Mouse (Mus musculus): ENCODE results near the gene Wnt1. TPM values are rescaled to one million over a fixed set of nuclear protein-coding genes. Genes with fewer than 3 reads are reported as not detected.

The Wnt1 gene
- polyA plus RNA-seq, 1 experiment from 2014 or later = not detected

- peaks cover 68% of the 10 kb centered on the region for H3K27me3 ChIP-seq (replicated peaks; ENCODE audit: control insufficient read depth, insufficient read depth, low read length)
- WGBS = 25% methylated on average over 6 of the region's 6 CpGs
- ATAC-seq (replicated peaks; ENCODE audit: low FRiP score, low TSS enrichment, low read depth) = no peak
Measured at GRCm38 (mm10) chr15:98781166-98781565, 8.5 kb upstream of the Wnt1 start.

DNA sequence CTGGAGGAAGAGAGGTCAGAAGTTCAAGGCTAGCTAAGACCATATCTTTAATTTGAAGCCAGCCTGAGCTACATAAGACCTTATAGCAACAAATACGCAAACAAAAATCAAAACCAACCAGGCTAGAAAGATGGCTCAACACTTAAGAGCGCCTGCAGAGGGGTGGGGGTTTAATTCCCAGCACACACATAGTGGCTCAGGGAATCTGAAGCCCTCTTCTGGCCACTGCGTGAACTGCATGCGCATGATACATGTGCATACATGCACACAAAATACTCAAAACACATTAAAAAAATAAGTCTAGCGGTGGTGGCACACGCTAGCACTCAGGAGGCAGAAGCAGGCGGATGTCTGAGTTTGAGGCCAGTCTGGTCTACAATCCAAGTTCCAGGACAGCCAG, 3.9 kb upstream of the Wnt1 start:
- no peak for ATAC-seq (replicated peaks; ENCODE audit: low FRiP score, low TSS enrichment, low read depth)
- H3K36me3 ChIP-seq (ENCODE audit: control insufficient read depth, insufficient read depth, low read length) = no peaks in the 10 kb centered on the region
- peaks cover 5% of the 10 kb centered on the region; the same call in 1 of the 2 replicates for H3K4me1 ChIP-seq (replicated peaks; ENCODE audit: control insufficient read depth, insufficient read depth, low read length)
- WGBS = 36% methylated on average over 7 of the region's 7 CpGs
- DNase-seq (ENCODE audit: low spot score) = no peak
- no peaks in the 10 kb centered on the region for H3K9me3 ChIP-seq (ENCODE audit: control insufficient read depth, low read length)
- peaks cover 58% of the 10 kb centered on the region for H3K27me3 ChIP-seq (replicated peaks; ENCODE audit: control insufficient read depth, insufficient read depth, low read length)
- H3K4me3 ChIP-seq (ENCODE audit: low read depth, low read length) = no peak overlapping the region
- no peak overlapping the region for H3K9ac ChIP-seq (ENCODE audit: low read length)
- H3K4me2 ChIP-seq (ENCODE audit: low read length) = no peak overlapping the region
- no peak overlapping the region for H3K27ac ChIP-seq (ENCODE audit: low read depth)

More at GRCm38 (mm10) chr15:98781166-98781565, 8.5 kb upstream of the Wnt1 start:
- peaks cover 3% of the 10 kb centered on the region; the same call in 1 of the 2 replicates for H3K4me1 ChIP-seq (replicated peaks; ENCODE audit: control insufficient read depth, insufficient read depth, low read length)
- H3K9ac ChIP-seq (ENCODE audit: low read length) = no peak overlapping the region
- H3K36me3 ChIP-seq (ENCODE audit: control insufficient read depth, insufficient read depth, low read length) = no peaks in the 10 kb centered on the region
- no peak overlapping the region for H3K27ac ChIP-seq (ENCODE audit: low read depth)
- no peaks in the 10 kb centered on the region for H3K9me3 ChIP-seq (ENCODE audit: control insufficient read depth, low read length)
- no peak overlapping the region for H3K4me2 ChIP-seq (ENCODE audit: low read length)
- H3K4me3 ChIP-seq (ENCODE audit: low read depth, low read length) = no peak overlapping the region
- DNase-seq (ENCODE audit: low spot score) = no peak

DNA sequence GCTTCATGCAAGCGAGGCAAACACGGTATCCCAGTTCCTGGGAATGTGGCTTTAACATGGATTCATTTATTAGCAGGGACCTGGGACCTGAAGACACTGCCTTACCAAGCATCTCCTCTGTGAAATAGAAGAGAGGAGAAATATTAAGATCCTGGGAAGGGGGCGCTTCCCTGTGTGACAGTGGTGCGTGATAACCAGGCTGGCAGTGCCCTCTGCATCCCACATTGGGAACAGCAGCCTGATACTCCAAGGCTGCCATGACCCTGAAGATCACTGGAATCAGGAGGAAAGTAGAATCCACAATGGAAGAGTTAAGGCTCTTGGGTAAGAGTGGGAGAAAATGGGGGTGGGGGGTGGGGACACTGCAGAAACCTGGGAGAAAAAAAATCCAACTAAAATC, 1.7 kb upstream of the Wnt1 start:
- H3K9ac ChIP-seq (ENCODE audit: low read length) = no peak overlapping the region
- no peaks in the 10 kb centered on the region for H3K9me3 ChIP-seq (ENCODE audit: control insufficient read depth, low read length)
- peaks cover 10% of the 10 kb centered on the region for H3K4me1 ChIP-seq (replicated peaks; ENCODE audit: control insufficient read depth, insufficient read depth, low read length)
- no peak overlapping the region for H3K4me2 ChIP-seq (ENCODE audit: low read length)
- H3K36me3 ChIP-seq (ENCODE audit: control insufficient read depth, insufficient read depth, low read length) = no peaks in the 10 kb centered on the region
- no peak overlapping the region for H3K27ac ChIP-seq (ENCODE audit: low read depth)
- ATAC-seq (replicated peaks; ENCODE audit: low FRiP score, low TSS enrichment, low read depth) (no peak), DNase-seq (ENCODE audit: low spot score) (no peak)
- no peak overlapping the region for H3K4me3 ChIP-seq (ENCODE audit: low read depth, low read length)
- H3K27me3 ChIP-seq (replicated peaks; ENCODE audit: control insufficient read depth, insufficient read depth, low read length) = peaks cover 62% of the 10 kb centered on the region
- WGBS = 34% methylated on average over 4 of the region's 4 CpGs

GRCm38 (mm10) chr15:98788972-98789660, 541 bp upstream of the Wnt1 start:
- Histone ChIP-seq H3K9me3 (ENCODE audit: control insufficient read depth, low read length) (no peaks in the 10 kb centered on the region), H3K4me1 (replicated peaks; ENCODE audit: control insufficient read depth, insufficient read depth, low read length) (peaks cover 10% of the 10 kb centered on the region), H3K4me2 (ENCODE audit: low read length) (no peak overlapping the region), H3K4me3 (ENCODE audit: low read depth, low read length) (0 out of 2 replicates have a peak overlapping the region, but pooled peaks have one; percentile 8), H3K36me3 (ENCODE audit: control insufficient read depth, insufficient read depth, low read length) (no peaks in the 10 kb centered on the region), H3K9ac (ENCODE audit: low read length) (no peak overlapping the region), H3K27ac (ENCODE audit: low read depth) (no peak overlapping the region), H3K27me3 (replicated peaks; ENCODE audit: control insufficient read depth, insufficient read depth, low read length) (peaks cover 74% of the 10 kb centered on the region)
- ATAC-seq (replicated peaks; ENCODE audit: low FRiP score, low TSS enrichment, low read depth) (no peak), DNase-seq (ENCODE audit: low spot score) (no peak)
- 12% methylated on average over 24 of the region's 24 CpGs for WGBS

- DNase-seq (ENCODE audit: low spot score) = no peak
- ATAC-seq (replicated peaks; ENCODE audit: low FRiP score, low TSS enrichment, low read depth) = no peak
- Histone ChIP-seq H3K27me3 (replicated peaks; ENCODE audit: control insufficient read depth, insufficient read depth, low read length) (peaks cover 87% of the 10 kb centered on the region), H3K36me3 (ENCODE audit: control insufficient read depth, insufficient read depth, low read length) (no peaks in the 10 kb centered on the region), H3K27ac (ENCODE audit: low read depth) (no peak overlapping the region), H3K4me1 (replicated peaks; ENCODE audit: control insufficient read depth, insufficient read depth, low read length) (peaks cover 10% of the 10 kb centered on the region), H3K9me3 (ENCODE audit: control insufficient read depth, low read length) (no peaks in the 10 kb centered on the region), H3K9ac (ENCODE audit: low read length) (no peak overlapping the region), H3K4me3 (ENCODE audit: low read depth, low read length) (peak overlapping the region; percentile 18; the same call in 1 of the 2 replicates), H3K4me2 (ENCODE audit: low read length) (peak overlapping the region; percentile 31)
- WGBS = under 1% methylated on average over 23 of the region's 23 CpGs
Measured at GRCm38 (mm10) chr15:98790761-98791160, 1.1 kb downstream of the Wnt1 start.

DNA sequence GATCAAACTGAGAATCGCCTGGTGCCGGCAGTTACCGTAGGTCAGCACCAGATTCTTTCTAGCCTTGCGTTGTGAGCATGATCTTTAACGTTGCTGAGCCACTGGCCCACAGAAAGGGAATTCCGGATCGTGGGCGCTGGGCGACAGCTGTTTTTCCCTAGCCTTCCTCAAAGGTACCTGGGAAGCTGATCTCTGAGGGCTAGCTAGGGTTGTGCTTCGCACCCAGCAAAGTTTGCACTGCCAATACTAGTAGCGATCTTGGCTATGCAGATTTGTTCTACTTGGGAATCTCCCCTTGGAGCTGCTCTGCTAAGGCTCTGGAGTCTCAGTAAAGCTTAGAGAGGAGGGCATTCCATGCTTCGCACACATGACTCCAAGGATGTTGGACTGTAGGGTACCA, 1.6 kb downstream of the Wnt1 start:
- DNase-seq (ENCODE audit: low spot score) (no peak), ATAC-seq (replicated peaks; ENCODE audit: low FRiP score, low TSS enrichment, low read depth) (no peak)
- no peak overlapping the region for H3K27ac ChIP-seq (ENCODE audit: low read depth)
- H3K36me3 ChIP-seq (ENCODE audit: control insufficient read depth, insufficient read depth, low read length) = no peaks in the 10 kb centered on the region
- peaks cover 10% of the 10 kb centered on the region for H3K4me1 ChIP-seq (replicated peaks; ENCODE audit: control insufficient read depth, insufficient read depth, low read length)
- H3K9me3 ChIP-seq (ENCODE audit: control insufficient read depth, low read length) = no peaks in the 10 kb centered on the region
- peaks cover 91% of the 10 kb centered on the region for H3K27me3 ChIP-seq (replicated peaks; ENCODE audit: control insufficient read depth, insufficient read depth, low read length)
- peak overlapping the region; percentile 18; the same call in 1 of the 2 replicates for H3K4me3 ChIP-seq (ENCODE audit: low read depth, low read length)
- whole genome bisulfite sequencing = under 1% methylated on average over 12 of the region's 12 CpGs
- H3K9ac ChIP-seq (ENCODE audit: low read length) = no peak overlapping the region
- peak overlapping the region; percentile 31 for H3K4me2 ChIP-seq (ENCODE audit: low read length)

DNA sequence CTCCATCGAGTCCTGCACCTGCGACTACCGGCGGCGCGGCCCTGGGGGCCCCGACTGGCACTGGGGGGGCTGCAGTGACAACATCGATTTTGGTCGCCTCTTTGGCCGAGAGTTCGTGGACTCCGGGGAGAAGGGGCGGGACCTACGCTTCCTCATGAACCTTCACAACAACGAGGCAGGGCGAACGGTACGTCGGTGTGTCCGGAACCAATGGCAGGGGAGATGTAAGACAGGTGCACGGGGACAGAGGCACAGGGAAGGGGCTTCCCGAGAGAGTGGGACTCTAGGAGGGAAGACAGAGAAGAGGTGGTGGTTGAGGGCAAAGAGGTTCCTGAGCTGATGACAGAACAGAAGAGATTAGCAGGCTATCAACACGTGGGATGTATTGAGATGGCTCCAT, 2.1 kb downstream of the Wnt1 start:
- Histone ChIP-seq H3K27me3 (replicated peaks; ENCODE audit: control insufficient read depth, insufficient read depth, low read length) (peaks cover 97% of the 10 kb centered on the region), H3K9ac (ENCODE audit: low read length) (no peak overlapping the region), H3K4me1 (replicated peaks; ENCODE audit: control insufficient read depth, insufficient read depth, low read length) (peaks cover 10% of the 10 kb centered on the region), H3K4me2 (ENCODE audit: low read length) (no peak overlapping the region), H3K9me3 (ENCODE audit: control insufficient read depth, low read length) (no peaks in the 10 kb centered on the region), H3K27ac (ENCODE audit: low read depth) (no peak overlapping the region), H3K36me3 (ENCODE audit: control insufficient read depth, insufficient read depth, low read length) (no peaks in the 10 kb centered on the region), H3K4me3 (ENCODE audit: low read depth, low read length) (no peak overlapping the region)
- ATAC-seq (replicated peaks; ENCODE audit: low FRiP score, low TSS enrichment, low read depth) = no peak
- DNase-seq (ENCODE audit: low spot score) = no peak
- WGBS = 2% methylated on average over 23 of the region's 23 CpGs

DNA sequence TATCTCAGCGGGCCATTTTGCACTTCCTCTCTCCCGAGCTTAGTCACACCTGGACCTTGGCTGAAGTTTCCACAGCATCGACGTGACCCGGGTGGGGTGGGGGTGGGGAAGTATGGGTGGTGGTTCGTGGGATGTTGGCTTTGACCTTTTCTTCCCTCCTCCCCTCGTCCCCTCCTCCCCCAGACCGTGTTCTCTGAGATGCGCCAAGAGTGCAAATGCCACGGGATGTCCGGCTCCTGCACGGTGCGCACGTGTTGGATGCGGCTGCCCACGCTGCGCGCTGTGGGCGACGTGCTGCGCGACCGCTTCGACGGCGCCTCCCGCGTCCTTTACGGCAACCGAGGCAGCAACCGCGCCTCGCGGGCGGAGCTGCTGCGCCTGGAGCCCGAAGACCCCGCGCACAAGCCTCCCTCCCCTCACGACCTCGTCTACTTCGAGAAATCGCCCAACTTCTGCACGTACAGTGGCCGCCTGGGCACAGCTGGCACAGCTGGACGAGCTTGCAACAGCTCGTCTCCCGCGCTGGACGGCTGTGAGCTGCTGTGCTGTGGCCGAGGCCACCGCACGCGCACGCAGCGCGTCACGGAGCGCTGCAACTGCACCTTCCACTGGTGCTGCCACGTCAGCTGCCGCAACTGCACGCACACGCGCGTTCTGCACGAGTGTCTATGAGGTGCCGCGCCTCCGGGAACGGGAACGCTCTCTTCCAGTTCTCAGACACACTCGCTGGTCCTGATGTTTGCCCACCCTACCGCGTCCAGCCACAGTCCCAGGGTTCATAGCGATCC, 2.8 kb downstream of the Wnt1 start:
- 1% methylated on average over 75 of the region's 75 CpGs for WGBS
- no peaks in the 10 kb centered on the region for H3K36me3 ChIP-seq (ENCODE audit: control insufficient read depth, insufficient read depth, low read length)
- H3K4me3 ChIP-seq (ENCODE audit: low read depth, low read length) = peak overlapping the region; percentile 22
- DNase-seq (ENCODE audit: low spot score) (no peak), ATAC-seq (replicated peaks; ENCODE audit: low FRiP score, low TSS enrichment, low read depth) (no peak)
- no peak overlapping the region for H3K9ac ChIP-seq (ENCODE audit: low read length)
- H3K4me1 ChIP-seq (replicated peaks; ENCODE audit: control insufficient read depth, insufficient read depth, low read length) = peaks cover 10% of the 10 kb centered on the region
- no peaks in the 10 kb centered on the region for H3K9me3 ChIP-seq (ENCODE audit: control insufficient read depth, low read length)
- peaks cover 99% of the 10 kb centered on the region for H3K27me3 ChIP-seq (replicated peaks; ENCODE audit: control insufficient read depth, insufficient read depth, low read length)
- no peak overlapping the region for H3K27ac ChIP-seq (ENCODE audit: low read depth)
- peak overlapping the region; percentile 39 for H3K4me2 ChIP-seq (ENCODE audit: low read length)

Data from intestine, embryonic 14.5 days (tissue).